Mouse (Mus musculus): Measurements from ENCODE around the gene Slc25a20. TPM values are rescaled to one million over a fixed set of nuclear protein-coding genes. Genes with fewer than 3 reads are reported as not detected.
"Not testable (repeated sequence)": the region's sequence is repeated elsewhere in the genome, so short reads cannot be mapped to it uniquely, and the experiment has no call there.

The Slc25a20 gene
- polyA plus RNA-seq (2012; rRNA removed), result 14.3 and 15.2 TPM in 2 replicates

DNA sequence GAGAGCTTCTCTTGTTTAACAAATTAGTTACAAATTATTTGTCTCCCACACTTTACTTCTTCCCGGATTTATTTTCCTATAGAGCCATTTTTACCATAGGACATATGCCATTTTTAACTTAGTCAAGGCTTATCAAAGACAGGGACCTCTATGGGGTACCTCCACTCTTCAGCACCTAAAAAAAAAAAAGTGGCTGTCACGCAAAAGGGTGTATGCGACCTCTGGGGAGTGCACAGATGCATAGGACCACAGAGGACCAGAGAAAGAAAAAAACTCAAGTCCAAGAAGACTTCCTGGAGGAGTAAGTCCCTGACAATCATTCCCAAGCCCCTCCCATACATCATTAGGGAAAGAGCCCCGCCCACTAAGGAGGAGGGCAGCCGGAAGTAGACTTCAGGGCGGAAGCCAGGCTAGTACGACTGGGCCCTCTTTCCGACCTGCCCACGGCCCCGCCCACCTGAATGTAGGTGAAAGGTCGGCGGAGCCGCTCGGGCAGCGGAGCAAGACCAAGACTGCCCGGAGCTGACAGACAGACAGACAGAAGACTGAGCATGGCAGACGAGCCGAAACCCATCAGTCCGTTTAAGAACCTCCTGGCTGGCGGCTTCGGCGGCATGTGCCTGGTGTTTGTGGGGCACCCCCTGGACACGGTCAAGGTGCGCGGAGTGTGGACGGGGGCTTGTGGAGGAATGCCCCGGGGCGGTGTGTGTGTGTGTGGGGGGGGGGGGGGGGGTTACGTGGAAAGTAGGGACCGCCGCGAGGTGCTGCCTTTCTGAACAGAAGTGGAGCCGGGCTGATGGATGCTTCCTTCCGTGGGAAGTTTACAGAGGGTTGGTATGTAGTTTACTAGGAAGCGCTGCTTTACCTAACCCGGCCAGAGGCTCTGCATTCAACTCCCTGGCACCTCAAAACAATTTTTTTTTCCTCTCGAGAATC lies at the start of gene Slc25a20:
TSS of gene Slc25a20 (plus strand) at position 412 of the 936 bp plus-strand sequence.
- DNase-seq (ENCODE audit: extremely low spot score in 1 of 2, low spot score in 1 of 2), result peak; percentile 28 to 73

DNA sequence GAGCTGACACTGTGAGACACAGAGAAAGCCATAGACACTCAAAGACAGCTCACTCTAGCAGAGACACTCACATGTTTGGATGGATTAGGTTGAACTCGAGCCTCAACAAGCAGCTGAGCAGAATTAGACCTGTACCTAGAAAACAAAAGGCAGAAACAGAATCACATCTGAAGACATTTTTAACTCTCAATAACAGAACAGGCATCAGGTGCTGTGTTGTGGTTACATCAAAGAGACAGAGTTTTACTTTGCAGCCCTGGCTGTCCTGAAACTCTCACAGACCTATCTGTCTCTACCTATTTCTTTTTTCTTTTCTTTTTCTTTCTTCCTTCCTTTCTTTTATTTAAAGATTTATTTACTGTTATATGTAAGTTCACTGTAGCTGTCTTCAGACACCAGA lies 44.6 kb upstream of the Slc25a20 start:
- no peak for DNase-seq (ENCODE audit: extremely low spot score in 1 of 2, low spot score in 1 of 2)

DNA sequence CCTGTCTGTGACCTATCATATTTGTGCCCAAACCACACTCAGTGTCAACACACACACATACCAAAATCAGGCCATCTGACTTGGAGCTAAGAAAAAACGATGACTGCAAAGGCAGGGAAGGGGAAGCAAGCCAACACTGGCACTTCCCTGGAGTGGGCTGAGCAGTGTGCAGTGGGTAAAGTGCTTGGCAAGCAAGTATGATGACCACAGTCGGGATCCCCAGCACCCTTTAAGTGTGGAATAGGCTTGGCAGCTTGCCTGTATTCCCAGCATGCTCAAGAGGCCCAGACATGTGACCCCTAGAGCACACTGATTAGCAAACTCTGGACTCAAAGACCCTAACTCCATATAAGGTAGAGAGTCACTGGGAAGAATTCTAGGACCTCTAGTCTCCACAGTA lies 35.4 kb upstream of the Slc25a20 start:
- DNase-seq (ENCODE audit: extremely low spot score in 1 of 2, low spot score in 1 of 2), result no peak

DNA sequence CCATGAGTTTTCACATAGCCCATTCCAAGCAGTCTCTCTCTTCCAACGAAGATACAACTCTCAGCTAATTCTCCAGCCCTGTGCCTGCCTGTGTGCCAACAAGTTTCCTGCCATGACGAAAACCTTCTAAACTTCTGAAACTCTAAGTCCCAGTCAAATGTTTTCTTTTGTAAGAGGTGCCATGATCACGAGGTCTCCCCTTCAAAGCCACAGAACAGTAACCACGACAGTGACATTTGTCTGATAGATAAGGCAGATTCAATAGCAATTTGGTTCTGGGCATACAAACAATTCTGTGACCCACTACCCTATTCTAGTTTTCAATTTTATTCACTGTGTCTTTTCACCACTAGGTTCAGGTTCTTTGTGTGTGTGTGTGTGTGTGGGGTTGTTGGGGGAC lies 33.7 kb upstream of the Slc25a20 start:
- DNase-seq (ENCODE audit: extremely low spot score in 1 of 2, low spot score in 1 of 2), result no peak

DNA sequence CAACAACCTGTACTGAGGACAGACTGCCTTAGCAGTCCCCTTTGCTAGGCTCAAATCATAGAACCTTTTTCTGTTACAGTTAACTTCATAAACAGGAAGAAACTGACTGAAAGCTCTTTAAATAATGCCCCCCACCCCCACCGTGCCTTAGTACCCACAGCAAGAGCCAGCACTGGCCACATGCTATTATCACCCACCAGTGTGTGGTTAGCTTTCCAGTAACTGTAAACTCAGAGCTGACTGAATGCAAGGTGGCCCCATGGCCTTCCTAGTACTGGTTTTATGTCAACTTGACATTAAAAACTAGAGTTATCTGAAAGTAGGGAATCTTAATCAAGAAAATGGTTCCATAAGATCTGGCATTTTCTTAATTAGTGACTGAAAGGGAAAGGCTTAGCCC lies 31.2 kb upstream of the Slc25a20 start:
- no peak for DNase-seq (ENCODE audit: extremely low spot score in 1 of 2, low spot score in 1 of 2)

DNA sequence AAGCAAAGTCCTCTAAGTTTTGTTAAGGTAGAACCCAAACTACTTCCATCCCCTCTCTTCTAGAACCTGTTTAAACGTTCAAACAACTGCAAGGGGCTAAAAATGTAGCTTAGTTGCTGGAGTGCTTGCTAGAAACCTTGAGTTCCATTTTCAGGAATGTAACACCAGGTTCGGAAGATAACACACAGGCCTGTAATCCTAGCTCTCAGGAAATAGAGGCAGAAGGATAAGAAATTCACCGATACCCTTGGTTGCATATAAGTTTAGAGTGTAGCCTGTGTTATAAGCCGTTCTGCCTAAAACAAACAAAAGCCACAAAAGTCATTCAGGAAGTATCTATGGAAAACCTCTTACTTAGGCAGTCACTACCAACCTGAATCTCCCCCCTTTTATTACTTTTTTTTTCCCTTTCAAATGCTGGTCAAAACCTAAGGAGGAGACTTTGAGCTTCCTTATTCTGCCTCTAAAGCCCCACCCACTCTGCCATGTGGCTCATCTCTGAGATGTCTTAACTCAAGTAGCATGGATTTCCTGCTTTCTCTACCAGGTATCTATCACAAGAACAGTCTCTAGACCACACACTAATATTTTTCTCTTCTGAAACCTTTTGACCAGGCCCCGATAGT lies 30.1 kb upstream of the Slc25a20 start:
- DNase-seq (ENCODE audit: extremely low spot score in 1 of 2, low spot score in 1 of 2), result no peak

- no peak for DNase-seq (ENCODE audit: extremely low spot score in 1 of 2, low spot score in 1 of 2)
Measured at GRCm38 (mm10) chr9:108632375-108632774, 29.5 kb upstream of the Slc25a20 start.

GRCm38 (mm10) chr9:108633846-108634245 lies 28.0 kb upstream of the Slc25a20 start:
- DNase-seq (ENCODE audit: extremely low spot score in 1 of 2, low spot score in 1 of 2), result peak in 1 of 2 experiments; percentile 30

DNA sequence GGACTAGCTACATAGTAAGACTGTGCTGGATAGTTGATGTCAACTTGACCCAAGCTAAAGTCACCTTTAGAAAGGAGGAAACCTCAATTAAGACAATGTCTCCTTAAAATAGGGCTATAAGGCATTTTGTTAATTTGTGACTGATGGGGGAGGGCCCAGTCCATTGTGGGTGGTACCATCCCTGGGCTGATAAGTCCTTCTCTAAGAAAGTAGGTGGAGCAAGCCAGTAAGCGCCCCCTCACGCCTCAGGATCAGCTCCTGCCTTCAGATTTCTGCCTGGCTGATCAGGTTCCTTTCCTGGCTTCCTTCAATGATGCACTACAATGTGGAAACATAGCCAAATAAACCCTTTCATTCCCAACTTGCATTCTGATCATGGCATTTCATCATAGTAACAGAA lies 26.5 kb upstream of the Slc25a20 start:
- no peak for DNase-seq (ENCODE audit: extremely low spot score in 1 of 2, low spot score in 1 of 2)

GRCm38 (mm10) chr9:108639825-108640224 lies 22.1 kb upstream of the Slc25a20 start:
- no peak for DNase-seq (ENCODE audit: extremely low spot score in 1 of 2, low spot score in 1 of 2)

DNA sequence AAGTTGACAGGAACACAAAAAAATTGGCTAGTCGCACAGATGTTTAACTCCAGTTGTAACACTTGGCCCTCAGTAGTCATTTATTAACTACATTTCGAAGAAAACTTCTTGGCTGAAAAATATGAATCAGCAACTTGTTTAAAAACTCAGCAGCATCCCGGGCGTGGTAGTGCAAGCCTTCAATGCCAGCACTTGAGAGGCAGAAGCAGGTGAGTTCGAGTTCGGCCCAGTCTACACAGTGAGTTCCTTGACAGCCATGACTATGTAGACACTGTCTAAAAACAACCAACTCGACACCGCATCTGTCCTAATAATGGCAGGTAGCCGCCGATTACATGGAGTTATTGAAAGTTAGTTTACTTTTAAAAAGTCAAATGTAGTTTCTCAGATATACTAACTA lies 13.7 kb upstream of the Slc25a20 start:
- DNase-seq (ENCODE audit: extremely low spot score in 1 of 2, low spot score in 1 of 2), result no peak

- peak; percentile 77 to 92 for DNase-seq (ENCODE audit: extremely low spot score in 1 of 2, low spot score in 1 of 2)
Measured at GRCm38 (mm10) chr9:108648611-108649560, 13.0 kb upstream of the Slc25a20 start, which contains the start of gene Arih2. TSS of gene Arih2 (minus strand) at chr9:108649386.

DNA sequence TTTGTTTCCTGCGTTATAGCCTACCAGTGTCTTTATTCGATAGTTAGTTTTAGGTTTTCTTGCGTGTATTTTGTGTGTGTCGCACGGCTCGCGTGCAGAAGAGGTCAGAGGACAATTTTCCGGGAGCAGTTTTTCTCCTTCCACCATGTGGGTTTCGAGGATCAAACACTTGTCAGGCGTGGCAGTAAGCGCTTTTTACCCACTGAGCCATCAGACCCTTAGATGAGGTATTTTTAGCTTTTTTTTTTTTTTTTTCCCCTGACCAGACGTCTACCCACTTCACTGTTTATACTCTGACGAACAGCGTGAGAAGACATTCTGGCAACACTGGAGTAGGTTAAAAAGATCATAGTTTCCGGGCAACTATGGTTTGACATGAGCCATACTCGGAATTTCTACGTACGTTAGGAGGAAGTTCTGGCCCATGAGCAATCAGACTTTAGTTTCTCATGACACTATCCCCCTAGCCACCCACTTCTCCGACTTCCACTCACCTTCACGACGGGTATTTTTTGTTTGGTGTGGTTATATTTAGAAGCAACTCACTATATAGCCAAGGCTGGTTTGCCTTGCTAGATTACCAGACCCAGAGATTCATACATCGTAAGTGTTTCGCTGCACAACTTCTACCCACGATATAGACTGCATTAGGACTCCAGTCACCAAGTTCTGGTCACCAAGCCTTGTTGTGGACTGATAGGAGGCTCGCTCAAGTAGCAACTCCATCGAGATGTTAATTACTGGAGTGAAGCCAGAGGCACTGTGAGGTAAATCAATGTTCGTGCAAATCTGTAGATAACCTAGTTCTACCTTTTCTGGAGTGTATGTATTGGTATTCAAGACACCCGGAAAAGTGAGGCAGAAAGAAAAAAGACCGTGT lies 12.1 kb upstream of the Slc25a20 start:
- DNase-seq (ENCODE audit: extremely low spot score in 1 of 2, low spot score in 1 of 2), result no peak

DNA sequence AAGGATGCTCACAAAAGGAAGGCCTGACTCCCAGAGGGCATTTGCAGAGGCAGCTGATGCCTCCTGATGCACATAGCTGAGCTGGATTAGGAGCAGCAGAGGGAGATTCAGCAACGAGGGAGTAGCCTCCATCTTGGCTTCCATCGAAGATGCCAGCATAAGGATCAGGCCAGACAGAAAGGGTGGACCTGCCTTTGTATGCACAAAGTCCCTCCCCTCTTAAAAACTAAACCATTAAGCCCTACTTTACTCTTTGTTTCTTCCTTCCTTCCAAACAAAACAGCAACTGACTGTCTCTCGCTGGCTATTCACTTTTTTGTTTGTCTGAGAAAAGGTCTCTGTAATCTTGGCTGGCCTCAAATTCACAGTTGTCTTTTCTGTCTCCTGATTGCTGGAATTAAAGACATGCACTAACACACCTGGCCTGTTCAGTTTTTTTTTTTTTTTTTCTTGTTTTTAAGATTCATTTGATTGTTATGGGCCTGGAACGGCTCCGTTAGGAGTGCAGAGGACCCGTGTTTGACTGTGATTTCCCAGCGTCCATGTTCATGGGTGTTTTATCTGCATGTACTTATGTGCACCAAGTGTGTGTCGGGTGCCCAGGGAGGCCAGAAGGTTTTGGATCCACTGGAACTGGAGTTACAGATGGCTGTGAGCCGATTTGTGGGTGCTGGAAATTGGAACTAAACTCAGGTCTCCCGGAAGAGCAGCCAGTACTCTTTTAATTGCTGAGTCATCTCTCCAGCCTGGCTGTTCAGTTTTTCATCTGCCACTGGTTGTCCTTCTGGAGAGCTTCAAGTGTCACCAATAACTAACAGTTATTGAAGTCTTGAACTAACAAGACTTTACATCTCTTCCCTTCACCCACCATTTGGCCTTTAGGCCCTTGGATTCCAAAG lies 7.1 kb upstream of the Slc25a20 start:
- no peak for DNase-seq (ENCODE audit: extremely low spot score in 1 of 2, low spot score in 1 of 2)

DNA sequence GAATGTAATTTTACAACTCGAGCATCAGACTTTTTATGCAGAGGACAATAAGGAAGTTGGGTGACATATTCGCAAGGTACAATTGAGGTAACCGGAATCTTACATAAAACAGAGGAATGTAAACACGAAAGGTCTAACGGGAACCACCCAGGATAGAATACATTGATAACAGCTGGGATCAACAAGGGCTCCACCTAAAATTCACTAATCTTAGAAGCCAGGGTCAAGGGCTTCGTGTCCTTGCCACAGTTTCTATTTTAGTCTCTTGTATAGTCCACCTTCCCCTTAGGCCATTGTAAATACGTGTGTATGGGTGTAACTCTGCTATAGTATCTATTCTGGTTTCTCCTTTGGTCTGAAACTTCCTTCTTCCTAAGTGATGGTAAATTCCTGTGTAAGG lies 6.0 kb upstream of the Slc25a20 start:
- DNase-seq (ENCODE audit: extremely low spot score in 1 of 2, low spot score in 1 of 2), result not testable (repeated sequence)

DNA sequence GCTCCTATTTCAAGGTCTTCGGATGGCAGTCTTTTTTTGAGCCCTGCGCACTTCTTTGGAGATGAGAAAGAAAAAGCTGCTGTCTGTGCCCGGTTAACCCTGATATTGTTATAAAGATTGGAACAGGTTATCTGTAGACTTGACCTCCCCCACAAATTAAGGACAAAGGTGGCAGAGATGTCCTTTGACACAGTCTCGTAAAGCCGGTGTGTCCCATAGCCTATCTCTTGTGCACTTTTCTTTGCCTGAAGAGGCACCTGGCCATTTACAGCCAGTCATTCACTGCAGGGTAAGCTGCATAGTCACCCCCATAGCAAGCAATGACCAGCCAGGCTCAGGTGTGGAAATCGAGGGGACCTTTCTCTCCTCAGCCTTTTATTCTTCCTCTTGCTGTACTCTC lies 772 bp downstream of the Slc25a20 start:
- no peak for DNase-seq (ENCODE audit: extremely low spot score in 1 of 2, low spot score in 1 of 2)

- DNase-seq (ENCODE audit: extremely low spot score in 1 of 2, low spot score in 1 of 2), result no peak
Measured at GRCm38 (mm10) chr9:108669875-108670274, 8.0 kb downstream of the Slc25a20 start.

DNA sequence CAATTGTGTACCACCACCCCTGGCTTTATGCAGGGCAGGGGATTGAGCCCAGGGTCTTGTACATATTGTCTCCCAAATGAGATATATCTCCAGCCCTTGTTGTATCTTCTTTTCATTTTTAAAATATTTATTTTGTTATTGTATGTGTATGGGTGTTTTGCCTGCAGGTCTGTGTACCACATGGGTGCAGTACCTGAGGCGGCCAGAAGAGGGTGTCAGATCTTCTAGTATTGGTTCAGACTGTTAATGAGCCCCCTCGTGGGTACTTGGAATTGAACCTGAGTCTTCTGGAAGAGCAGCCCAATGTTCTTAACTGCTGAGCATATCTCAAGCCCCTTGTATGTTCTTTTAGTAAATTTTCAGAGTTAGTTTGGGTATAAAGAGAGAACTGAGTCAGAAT lies 11.3 kb downstream of the Slc25a20 start:
- no peak for DNase-seq (ENCODE audit: extremely low spot score in 1 of 2, low spot score in 1 of 2)

GRCm38 (mm10) chr9:108680026-108680425 lies 18.1 kb downstream of the Slc25a20 start:
- no peak for DNase-seq (ENCODE audit: extremely low spot score in 1 of 2, low spot score in 1 of 2)

Data from frontal cortex, adult 2 months (tissue).